Mouse (Mus musculus): ENCODE data around the gene Prkce.

GRCm38 (mm10) chr17:86201981-86202380, 34.4 kb downstream of the Prkce start:
- TF ChIP-seq HCFC1 (IDR thresholded peaks at IDR 0.05; ENCODE audit: borderline replicate concordance, insufficient read depth, low read length) (no peak), CHD2 (IDR thresholded peaks at IDR 0.05; ENCODE audit: low read depth, low read length) (no peak), ZNF384 (IDR thresholded peaks at IDR 0.05; ENCODE audit: low read depth, low read length) (no peak)
